8 mouse cellular contexts compared by ENCODE assay signal in the genomic region with DNA sequence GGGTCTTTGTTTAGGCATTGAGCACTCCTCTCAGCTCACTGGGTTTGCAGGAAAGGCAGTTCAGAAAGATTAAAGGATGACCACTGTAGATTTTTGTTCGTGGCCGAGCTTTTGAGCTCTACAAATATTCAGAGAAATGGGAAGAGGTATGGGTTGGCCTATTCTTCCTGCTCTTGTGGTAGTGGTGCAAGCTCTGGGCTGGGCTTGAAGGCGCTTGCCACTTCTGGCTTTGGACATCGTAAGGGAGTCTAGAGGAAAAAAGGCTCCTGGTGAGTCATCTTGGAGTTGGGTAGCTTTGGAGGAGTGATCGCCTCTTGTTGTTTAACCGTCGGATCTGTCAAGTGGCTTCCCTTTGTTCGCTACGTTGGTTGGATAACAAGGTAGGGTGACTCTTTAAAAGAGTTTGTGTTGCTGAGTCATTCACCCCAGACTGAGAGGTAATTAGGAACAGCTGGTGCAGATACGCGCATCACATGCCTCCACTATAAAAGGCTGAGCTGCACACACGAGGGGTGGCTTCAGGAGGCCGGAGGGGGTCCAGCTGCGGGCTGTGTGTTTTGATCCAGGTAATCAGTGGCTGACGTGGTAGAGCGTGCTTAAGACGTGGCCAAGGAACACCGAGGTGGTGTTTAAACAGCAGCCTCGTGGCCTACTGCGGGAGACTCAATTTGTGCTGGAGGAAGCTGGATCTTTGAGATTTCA. TPM values are rescaled to one million over a fixed set of nuclear protein-coding genes. Genes with fewer than 3 reads are reported as not detected.
DNase-seq lines count a peak whose midpoint lies in the region; ATAC-seq and TF ChIP-seq lines count a peak whose summit lies in the region.

No protein-coding gene starts in this region.

- peak overlapping the region; percentile 66 for H3K4me2 ChIP-seq in neural tube, embryonic 13.5 days

- TF ChIP-seq CTCF in lung, adult 2 months (IDR thresholded peaks at IDR 0.05; ENCODE audit: insufficient read depth, low read length): no peak

- H3K4me1 ChIP-seq in lung, adult 2 months (ENCODE audit: control insufficient read depth, insufficient read depth, low read length): peaks cover 10% of the 10 kb centered on the region
- peaks cover 49% of the 10 kb centered on the region for H3K4me1 ChIP-seq in neural tube, embryonic 13.5 days (replicated peaks)

- peak overlapping the region; percentile 82 for H3K4me3 ChIP-seq in lung, adult 2 months (replicated peaks; ENCODE audit: extremely low read depth, low read depth, low read length)
- H3K4me3 ChIP-seq in neural tube, embryonic 13.5 days: peak overlapping the region; percentile 87

- H3K27me3 ChIP-seq in neural tube, embryonic 13.5 days: no peaks in the 10 kb centered on the region

- no peak; the same call in 1 of the 2 replicates for TF ChIP-seq POLR2A in lung, adult 2 months (IDR thresholded peaks at IDR 0.05; ENCODE audit: borderline replicate concordance, extremely low read depth, low read depth, low read length)

- DNase-seq in B cell, adult 2 months: peak; percentile 51
- peak; percentile 90 for DNase-seq in MEL-GATA-1-ER (ENCODE audit: extremely low read depth, low read depth)
- DNase-seq in embryo, embryonic 11.5 days (ENCODE audit: low read depth, low spot score): peak; percentile 65
- DNase-seq in heart, adult 8-10 months (ENCODE audit: low spot score): peak; percentile 72
- DNase-seq in kidney, adult 18-20 months: peak; percentile 71
- DNase-seq in lung, adult 2 months: peak; percentile 57
- peak; percentile 61 for DNase-seq in thymus, postnatal 25 days

- ATAC-seq in neural tube, embryonic 13.5 days (ENCODE audit: low read depth): peak; percentile 30

- H3K9me3 ChIP-seq in neural tube, embryonic 13.5 days: no peaks in the 10 kb centered on the region

- WGBS in lung, adult 2 months: under 1% methylated on average over 20 of the region's 20 CpGs
- under 1% methylated on average over 20 of the region's 20 CpGs for WGBS in neural tube, embryonic 13.5 days

- peak overlapping the region; percentile 95 for H3K27ac ChIP-seq in neural tube, embryonic 13.5 days (replicated peaks)

- H3K36me3 ChIP-seq in neural tube, embryonic 13.5 days: no peaks in the 10 kb centered on the region

- H3K9ac ChIP-seq in neural tube, embryonic 13.5 days: peak overlapping the region; percentile 94

RNA-seq across cellular contexts. Expression of a gene that starts 1.1 kb away (rescaled TPM):
- 10 to 100 TPM; 19.3 to 30.9 (median 28.2) TPM for total RNA-seq in heart, adult 8-10 months (2022)
- polyA plus RNA-seq in lung, adult 2 months (2012; rRNA removed): 16.2 and 19.3 TPM in 2 replicates
- 19.6 and 25.1 TPM in 2 replicates for polyA plus RNA-seq in neural tube, embryonic 13.5 days (2015; fragmentation: Nextera tagmentation; extraction: Ambion mirVana)

Comparison
In these comparisons a context has a peak if more than half of its experiments do, and no peak if none do; other contexts are left out.
1. Peak in every context shown above with its lines: DNase-seq, ATAC-seq, H3K4me3 ChIP-seq and H3K27ac ChIP-seq.